Mouse (Mus musculus) forebrain, embryonic 16.5 days (tissue): ENCODE data around the gene Ocm. TPM values are rescaled to one million over a fixed set of nuclear protein-coding genes. Genes with fewer than 3 reads are reported as not detected.

Source experiments
- ATAC-seq: fragments of 200-750 bp; cut with Nextera tagmentation; 2 replicates; pipeline ENCODE4 v1.8.0; 2017; ENCODE audit warnings: mild to moderate bottlenecking, moderate library complexity
- H3K27ac ChIP-seq: fragments of 300-500 bp; sonication (generic); 2 replicates; pipeline ENCODE4 v1.5.1; 2014; ENCODE audit warnings: low read length, control low read depth
- H3K27me3 ChIP-seq: fragments of 300-500 bp; sonication (generic); replicated peaks from 2 replicates; pipeline ENCODE4 v1.6.1; 2014; ENCODE audit warnings: low read length; ENCODE audit not compliant: control insufficient read depth, insufficient read depth
- H3K36me3 ChIP-seq: fragments of 300-500 bp; sonication (generic); 2 replicates; pipeline ENCODE4 v1.6.1; 2014; ENCODE audit not compliant: control insufficient read depth, insufficient read depth
- H3K4me1 ChIP-seq: fragments of 300-500 bp; sonication (generic); replicated peaks from 2 replicates; pipeline ENCODE4 v1.6.1; 2014; ENCODE audit warnings: low read length; ENCODE audit not compliant: control insufficient read depth, insufficient read depth
- H3K4me2 ChIP-seq: fragments of 300-500 bp; sonication (generic); 2 replicates; pipeline ENCODE4 v1.6.1; 2014; ENCODE audit warnings: mild to moderate bottlenecking, low read length, control low read depth
- H3K4me3 ChIP-seq: fragments of 300-500 bp; sonication (generic); replicated peaks from 2 replicates; pipeline ENCODE4 v1.5.1; 2014; ENCODE audit warnings: mild to moderate bottlenecking, low read length, control low read depth
- H3K9ac ChIP-seq: fragments of 300-500 bp; sonication (generic); replicated peaks from 2 replicates; pipeline ENCODE4 v1.6.1; 2014; ENCODE audit warnings: low read depth, low read length, control low read depth
- H3K9me3 ChIP-seq: fragments of 300-500 bp; sonication (generic); 2 replicates; pipeline ENCODE4 v1.6.1; 2016; ENCODE audit warnings: low read length; ENCODE audit not compliant: control insufficient read depth
- WGBS: fragments of 180-500 bp; shearing (Covaris S2); extraction: QIAGEN DNeasy Blood & Tissue Kit; methylation state at CpG from one replicate; pipeline ENCODE4 v1.1.7; 2014; 5-methylcytosine and 5-hydroxymethylcytosine counted together
- polyA plus RNA-seq: library from polyadenylated mRNA; unstranded; fragments of >200 nt; fragmentation: Nextera tagmentation; extraction: Ambion mirVana; gene quantifications from 2 replicates; pipeline ENCODE4 v1.2.1, GENCODE M21; 2015

The Ocm gene
- polyA plus RNA-seq, 1 experiment from 2014 or later = not detected

- no peak overlapping the region for H3K27ac ChIP-seq
- H3K4me2 ChIP-seq = no peak overlapping the region
- WGBS = 87% methylated on average over 11 of the region's 11 CpGs
- no peak overlapping the region for H3K4me3 ChIP-seq
- no peaks in the 10 kb centered on the region for H3K27me3 ChIP-seq
- H3K9me3 ChIP-seq = no peaks in the 10 kb centered on the region
- peaks cover 5% of the 10 kb centered on the region for H3K4me1 ChIP-seq
- H3K36me3 ChIP-seq = no peaks in the 10 kb centered on the region
- no peak overlapping the region for H3K9ac ChIP-seq
- ATAC-seq = no peak
Observed at GRCm38 (mm10) chr5:144043166-144043565, 16.7 kb upstream of the Ocm start.

DNA sequence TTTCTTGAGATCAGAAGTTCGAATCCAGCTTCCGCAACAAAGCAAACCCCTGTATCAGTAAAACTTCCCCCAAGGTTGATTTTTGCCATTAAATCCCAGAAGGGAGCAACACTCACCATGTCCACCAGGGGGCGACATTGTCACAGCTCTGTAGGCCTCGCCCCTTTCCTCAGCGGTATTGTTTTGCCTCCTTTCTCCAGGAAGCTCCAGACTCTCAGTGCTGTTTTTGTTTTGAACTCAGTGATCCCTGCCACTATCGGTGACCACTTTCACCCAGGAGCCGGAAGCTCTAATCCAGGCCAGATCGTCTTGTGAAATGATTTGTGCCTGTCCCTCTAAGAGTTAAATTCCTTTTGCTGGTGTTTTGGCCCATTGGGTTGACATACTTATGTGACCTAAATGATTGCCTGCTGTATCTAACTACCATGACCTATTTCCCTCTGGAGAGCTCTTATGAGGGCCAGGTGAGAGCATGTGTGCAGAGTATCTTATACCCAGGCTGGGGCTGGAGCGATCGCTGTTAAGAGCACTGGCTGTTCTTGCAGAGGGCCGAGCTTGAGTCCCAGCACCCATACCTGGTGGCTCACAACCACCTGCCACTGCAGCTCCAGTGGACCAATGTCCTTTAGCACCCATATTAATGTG is 14.4 kb upstream of the Ocm start:
- no peaks in the 10 kb centered on the region for H3K27me3 ChIP-seq
- no peaks in the 10 kb centered on the region for H3K9me3 ChIP-seq
- no peak overlapping the region for H3K9ac ChIP-seq
- WGBS = 45% methylated on average over 11 of the region's 11 CpGs
- H3K36me3 ChIP-seq = no peaks in the 10 kb centered on the region
- no peak overlapping the region for H3K27ac ChIP-seq
- ATAC-seq = no peak
- H3K4me1 ChIP-seq = no peaks in the 10 kb centered on the region
- no peak overlapping the region for H3K4me2 ChIP-seq
- no peak overlapping the region for H3K4me3 ChIP-seq

DNA sequence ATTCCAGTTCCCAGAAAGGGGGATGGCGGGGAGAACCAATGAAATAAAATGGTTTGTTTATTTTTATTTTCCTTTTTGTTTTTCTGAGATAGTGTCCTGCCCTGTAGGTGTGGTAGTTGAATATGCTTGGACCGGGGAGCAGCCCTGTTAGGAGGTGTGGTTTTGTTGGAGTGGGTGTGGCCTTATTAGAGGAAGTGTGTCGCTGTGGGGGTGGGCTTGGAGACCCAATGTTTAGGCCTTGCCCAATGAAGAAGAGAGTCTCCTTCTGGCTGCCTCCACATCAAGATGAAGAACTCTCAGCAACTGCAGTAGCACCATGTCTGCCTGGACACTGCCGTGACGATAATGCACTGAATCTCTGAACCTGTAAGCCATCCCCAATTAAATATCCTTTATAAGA is 13.4 kb upstream of the Ocm start:
- Histone ChIP-seq H3K9me3 (no peaks in the 10 kb centered on the region), H3K27ac (no peak overlapping the region), H3K27me3 (no peaks in the 10 kb centered on the region), H3K36me3 (no peaks in the 10 kb centered on the region), H3K9ac (no peak overlapping the region), H3K4me2 (no peak overlapping the region), H3K4me1 (no peaks in the 10 kb centered on the region), H3K4me3 (no peak overlapping the region)
- WGBS = 88% methylated on average over 5 of the region's 5 CpGs
- ATAC-seq = no peak

DNA sequence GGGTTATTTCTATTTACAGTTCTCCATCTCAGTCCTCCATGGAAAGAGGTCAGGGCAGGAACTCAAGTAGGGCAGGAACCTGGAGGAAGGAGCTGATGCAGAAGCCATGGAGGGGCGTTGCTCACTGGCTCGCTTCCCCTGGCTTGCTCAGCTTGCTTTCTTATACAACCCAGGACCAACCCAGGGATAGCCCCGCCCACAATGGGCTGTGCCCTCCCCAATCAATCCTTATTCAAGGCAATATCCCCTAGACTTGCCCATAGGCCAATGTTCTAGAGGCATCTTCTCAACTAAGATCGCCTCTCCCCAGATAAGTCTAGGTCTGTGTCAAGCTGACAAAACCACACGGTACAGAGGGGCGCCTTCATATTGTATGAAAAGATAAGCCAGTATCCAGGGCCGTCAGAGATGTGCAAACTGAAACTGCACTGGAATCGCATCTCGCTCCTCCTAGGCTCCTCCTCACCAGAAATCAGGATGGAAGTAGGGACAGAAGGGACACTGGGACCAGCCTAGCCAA is 12.7 kb upstream of the Ocm start:
- Histone ChIP-seq H3K4me1 (no peaks in the 10 kb centered on the region), H3K4me2 (no peak overlapping the region), H3K27me3 (no peaks in the 10 kb centered on the region), H3K27ac (no peak overlapping the region), H3K9ac (no peak overlapping the region), H3K4me3 (no peak overlapping the region), H3K36me3 (no peaks in the 10 kb centered on the region), H3K9me3 (no peaks in the 10 kb centered on the region)
- WGBS = 79% methylated on average over 9 of the region's 9 CpGs
- no peak for ATAC-seq

- Histone ChIP-seq H3K36me3 (no peaks in the 10 kb centered on the region), H3K4me3 (no peak overlapping the region), H3K27ac (no peak overlapping the region), H3K9ac (no peak overlapping the region), H3K27me3 (no peaks in the 10 kb centered on the region), H3K9me3 (no peaks in the 10 kb centered on the region), H3K4me2 (no peak overlapping the region), H3K4me1 (no peaks in the 10 kb centered on the region)
- ATAC-seq = no peak
- 49% methylated on average over 17 of the region's 17 CpGs for WGBS
Observed at GRCm38 (mm10) chr5:144036952-144037351, 10.5 kb upstream of the Ocm start.

DNA sequence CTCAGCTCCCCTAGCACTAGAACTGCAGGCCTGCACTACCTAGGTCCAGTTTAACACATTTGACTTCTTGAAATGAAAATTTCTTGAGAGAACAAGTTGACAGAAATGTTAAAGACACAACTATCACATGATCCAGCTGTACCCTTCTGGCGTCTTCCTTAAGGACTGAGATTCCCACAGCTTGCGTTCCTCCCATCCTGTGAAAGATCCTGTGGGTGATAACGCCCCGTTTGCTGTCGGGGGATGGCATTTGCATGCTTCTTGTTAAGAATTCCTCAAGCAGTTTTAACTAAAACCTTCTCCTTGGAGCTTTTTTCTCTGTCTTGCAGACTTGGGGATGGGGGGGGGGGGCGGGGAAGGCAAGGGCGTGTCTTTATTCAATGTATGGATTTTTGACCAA is 8.1 kb upstream of the Ocm start:
- no peak overlapping the region for H3K27ac ChIP-seq
- H3K9me3 ChIP-seq = no peaks in the 10 kb centered on the region
- H3K4me2 ChIP-seq = no peak overlapping the region
- no peak overlapping the region for H3K9ac ChIP-seq
- H3K4me3 ChIP-seq = no peak overlapping the region
- H3K36me3 ChIP-seq = no peaks in the 10 kb centered on the region
- no peaks in the 10 kb centered on the region for H3K4me1 ChIP-seq
- 75% methylated on average over 7 of the region's 7 CpGs for WGBS
- no peaks in the 10 kb centered on the region for H3K27me3 ChIP-seq
- ATAC-seq = no peak

DNA sequence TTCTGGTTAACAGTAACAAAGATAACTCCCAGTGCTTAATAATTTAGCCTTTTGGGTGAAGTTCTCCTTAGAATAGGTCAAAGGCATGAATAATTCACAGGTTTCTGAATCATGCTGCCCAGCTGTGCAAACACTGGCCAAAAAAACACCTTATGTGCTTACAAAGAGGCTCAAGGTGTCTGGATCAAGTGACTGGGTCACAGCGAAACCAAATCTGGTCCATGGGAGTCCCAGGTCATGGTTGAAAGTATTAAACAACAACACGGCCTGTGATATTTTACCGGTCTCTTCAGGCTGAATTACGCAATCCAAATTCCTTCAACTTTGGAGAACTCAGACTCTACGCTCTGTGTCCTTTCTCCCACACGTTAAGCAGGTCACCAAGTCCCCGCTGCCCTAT is 6.0 kb upstream of the Ocm start:
- H3K4me3 ChIP-seq = no peak overlapping the region
- 93% methylated on average over 7 of the region's 7 CpGs for WGBS
- no peak for ATAC-seq
- no peaks in the 10 kb centered on the region for H3K9me3 ChIP-seq
- no peaks in the 10 kb centered on the region for H3K4me1 ChIP-seq
- H3K27me3 ChIP-seq = no peaks in the 10 kb centered on the region
- no peaks in the 10 kb centered on the region for H3K36me3 ChIP-seq
- no peak overlapping the region for H3K27ac ChIP-seq
- no peak overlapping the region for H3K9ac ChIP-seq
- H3K4me2 ChIP-seq = no peak overlapping the region

DNA sequence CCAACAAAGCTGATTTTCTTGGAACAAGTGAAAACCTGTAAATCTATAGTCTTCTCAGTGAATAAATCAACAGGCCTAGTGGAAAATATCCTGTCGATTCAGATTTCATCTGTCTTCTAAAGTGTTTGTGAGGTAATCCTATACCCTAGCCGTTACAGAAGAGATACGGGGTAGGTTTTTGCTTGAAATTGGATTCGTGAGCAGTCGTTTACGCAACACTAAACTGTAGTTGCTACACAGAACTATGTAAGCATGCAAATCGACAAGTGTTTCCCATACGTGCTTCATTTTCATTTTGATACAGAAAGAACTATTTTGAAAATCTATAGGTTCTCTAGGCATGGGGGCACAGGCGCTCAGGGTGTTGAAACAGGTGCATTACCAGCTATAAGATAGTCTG is 10.6 kb downstream of the Ocm start:
- WGBS = 92% methylated on average over 9 of the region's 9 CpGs
- peaks cover 3% of the 10 kb centered on the region; the same call in 1 of the 2 replicates for H3K4me1 ChIP-seq
- no peak overlapping the region for H3K4me3 ChIP-seq
- H3K27me3 ChIP-seq = no peaks in the 10 kb centered on the region
- ATAC-seq = no peak
- H3K27ac ChIP-seq = no peak overlapping the region
- no peaks in the 10 kb centered on the region for H3K9me3 ChIP-seq
- H3K4me2 ChIP-seq = no peak overlapping the region
- H3K9ac ChIP-seq = no peak overlapping the region
- H3K36me3 ChIP-seq = peaks cover 13% of the 10 kb centered on the region

GRCm38 (mm10) chr5:144015312-144015650 is 11.2 kb downstream of the Ocm start:
- H3K9me3 ChIP-seq = no peaks in the 10 kb centered on the region
- H3K36me3 ChIP-seq = peaks cover 18% of the 10 kb centered on the region
- peak overlapping the region; percentile 46 for H3K4me2 ChIP-seq
- peak overlapping the region; percentile 90 for H3K4me3 ChIP-seq
- WGBS = 80% methylated on average over 3 of the region's 3 CpGs
- no peak overlapping the region for H3K27ac ChIP-seq
- 0 out of 2 replicates have a peak, but pooled peaks have one; percentile 17 for ATAC-seq
- peaks cover 3% of the 10 kb centered on the region; the same call in 1 of the 2 replicates for H3K4me1 ChIP-seq
- no peaks in the 10 kb centered on the region for H3K27me3 ChIP-seq
- H3K9ac ChIP-seq = no peak overlapping the region
